Mouse (Mus musculus) megakaryocyte-erythroid progenitor cell, adult 5-6 weeks (primary cell): ENCODE measurements around the gene Rubcnl. TPM values are rescaled to one million over a fixed set of nuclear protein-coding genes. Genes with fewer than 3 reads are reported as not detected.
A peak's percentile ranks its signal among the peaks of the same experiment; 100 is the strongest.

ENCODE experiments used
- ATAC-seq: replicated peaks from 2 replicates; pipeline ENCODE4 v1.8.0; 2016; ENCODE audit warnings: mild to moderate bottlenecking, inconsistent platforms; ENCODE audit not compliant: severe bottlenecking, poor library complexity, low FRiP score, low TSS enrichment
- total RNA-seq, 2 experiments: library from RNA; stranded (forward) in 1 of 2; stranded (reverse) in 1 of 2; fragments of 200-1000, 215-1000 nt in 1 of 2; fragments of >200 nt in 1 of 2; fragmentation: Nextera tagmentation in 1 of 2; gene quantifications; 2 replicates each; pipeline ENCODE4 v1.2.3; 2014 to 2017

Rubcnl gene
- 0.11 and 0.22 TPM in 2 replicates for total RNA-seq (2014; fragmentation: Nextera tagmentation)
- total RNA-seq (2017), result 0.34 TPM in 1 of 2 replicates, not detected in the other

GRCm38 (mm10) chr14:75015856-75016714 lies at the start of gene Rubcnl:
TSS of gene Rubcnl (plus strand) at chr14:75016027.
- ATAC-seq, result peak; percentile 83

GRCm38 (mm10) chr14:74972216-74972615 lies 43.6 kb upstream of the Rubcnl start:
- peak; percentile 81 for ATAC-seq

- no peak for ATAC-seq
Measured at GRCm38 (mm10) chr14:74972687-74973086, 43.1 kb upstream of the Rubcnl start.

GRCm38 (mm10) chr14:74974136-74974651 lies 41.6 kb upstream of the Rubcnl start:
- ATAC-seq, result no peak

- no peak for ATAC-seq
Measured at GRCm38 (mm10) chr14:74976972-74977371, 38.9 kb upstream of the Rubcnl start.

GRCm38 (mm10) chr14:74981016-74981415 lies 34.8 kb upstream of the Rubcnl start:
- no peak for ATAC-seq

GRCm38 (mm10) chr14:74983079-74983478 lies 32.7 kb upstream of the Rubcnl start:
- ATAC-seq, result no peak

GRCm38 (mm10) chr14:74984817-74985391 lies 30.9 kb upstream of the Rubcnl start:
- ATAC-seq, result no peak

GRCm38 (mm10) chr14:74985658-74986057 lies 30.2 kb upstream of the Rubcnl start:
- ATAC-seq, result no peak

GRCm38 (mm10) chr14:74986527-74986926 lies 29.3 kb upstream of the Rubcnl start:
- ATAC-seq, result no peak

- no peak for ATAC-seq
Measured at GRCm38 (mm10) chr14:74989322-74989721, 26.5 kb upstream of the Rubcnl start.

GRCm38 (mm10) chr14:74989909-74990308 lies 25.9 kb upstream of the Rubcnl start:
- peak; percentile 46 for ATAC-seq

GRCm38 (mm10) chr14:74990504-74990903 lies 25.3 kb upstream of the Rubcnl start:
- ATAC-seq, result peak; percentile 76

GRCm38 (mm10) chr14:74996556-74996955 lies 19.3 kb upstream of the Rubcnl start:
- ATAC-seq, result no peak

- no peak for ATAC-seq
Measured at GRCm38 (mm10) chr14:74997041-74997440, 18.8 kb upstream of the Rubcnl start.

GRCm38 (mm10) chr14:75001364-75001763 lies 14.5 kb upstream of the Rubcnl start:
- ATAC-seq, result no peak

- ATAC-seq, result no peak
Measured at GRCm38 (mm10) chr14:75003356-75003755, 12.5 kb upstream of the Rubcnl start.

- ATAC-seq, result peak; percentile 82
Measured at GRCm38 (mm10) chr14:75005478-75006199, 10.2 kb upstream of the Rubcnl start.

GRCm38 (mm10) chr14:75010346-75010745 lies 5.5 kb upstream of the Rubcnl start:
- no peak for ATAC-seq
